ENCODE assay signal across 12 mouse cellular contexts in the genomic region with DNA sequence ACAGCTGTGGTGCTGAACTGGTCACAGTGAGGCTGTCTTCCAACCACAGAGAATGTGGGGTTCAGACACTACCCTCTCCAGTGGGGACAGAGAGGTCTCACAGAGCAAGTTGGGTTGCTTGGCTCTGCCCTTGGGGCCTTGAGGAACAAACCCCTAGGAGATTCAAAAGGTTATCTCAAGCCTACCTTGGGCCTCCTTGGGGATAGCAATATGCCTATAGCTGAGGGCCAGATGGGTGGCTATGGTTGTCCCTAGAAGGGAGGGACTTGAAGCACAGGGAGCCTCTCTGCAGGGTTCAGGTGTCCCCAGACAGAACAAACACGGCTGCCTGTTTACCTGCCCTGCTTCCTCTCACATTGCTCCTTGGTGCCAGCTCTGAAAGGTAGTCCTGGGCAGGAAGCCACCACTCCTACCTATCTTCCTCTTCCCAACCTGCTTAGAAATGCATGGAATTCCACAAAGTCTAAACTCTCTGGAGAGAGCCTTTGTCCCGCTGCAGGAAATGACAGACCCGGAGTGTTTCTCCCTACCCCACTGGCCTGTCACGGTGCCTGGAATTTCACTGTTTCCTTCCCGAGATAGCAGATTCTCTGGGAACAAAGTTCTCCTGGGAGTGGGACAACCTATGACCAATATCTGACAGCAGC. TPM values are rescaled to one million over a fixed set of nuclear protein-coding genes. Genes with fewer than 3 reads are reported as not detected.
DNase-seq lines count a peak whose midpoint lies in the region; ATAC-seq and TF ChIP-seq lines count a peak whose summit lies in the region.
"Had no signal": no experiment of that assay in that cellular context is flagged by ENCODE, and none has a peak within 500 bp of the region (broad histone marks: within the 10 kb centered on the region; RNA-seq: fewer than 3 reads in every experiment).

No protein-coding gene starts in this region.

- no peak overlapping the region for H3K4me2 ChIP-seq in lung, embryonic 14.5 days
- no peak overlapping the region for H3K4me2 ChIP-seq in stomach, embryonic 15.5 days

- peaks cover 73% of the 10 kb centered on the region for H3K36me3 ChIP-seq in lung, embryonic 14.5 days (ENCODE audit: insufficient read depth)
- H3K36me3 ChIP-seq in limb, embryonic 10.5 days: peaks cover 98% of the 10 kb centered on the region
- H3K36me3 ChIP-seq in stomach, embryonic 15.5 days: peaks cover 19% of the 10 kb centered on the region

- no peaks in the 10 kb centered on the region for H3K4me1 ChIP-seq in lung, embryonic 14.5 days (ENCODE audit: insufficient read depth)
- peaks cover 27% of the 10 kb centered on the region for H3K4me1 ChIP-seq in limb, embryonic 10.5 days
- H3K4me1 ChIP-seq in stomach, embryonic 15.5 days: 0 out of 2 replicates have a peak, but pooled peaks cover 4% of the 10 kb centered on the region

- peak; percentile 45 for DNase-seq in lung, embryonic 14.5 days
- no peak for DNase-seq in lung, postnatal 25 days (ENCODE audit: low spot score)
- peak; percentile 60 for DNase-seq in heart, postnatal 25 days (ENCODE audit: low spot score)
- no peak for DNase-seq in limb, embryonic 10.5 days (ENCODE audit: low spot score)
- DNase-seq in left cerebral cortex, adult 9 months (ENCODE audit: low spot score in 2 of 2): no peak
- no peak for DNase-seq in left cerebral cortex, postnatal 36 days (ENCODE audit: low spot score in 2 of 2)
- no peak for DNase-seq in thymus, postnatal 14 days

- ATAC-seq in lung, embryonic 14.5 days (ENCODE audit: insufficient read depth): no peak
- no peak for ATAC-seq in stomach, embryonic 15.5 days (ENCODE audit: insufficient read depth, low FRiP score, low read depth)
- ATAC-seq: activated CD4-positive, CD25-positive, alpha-beta regulatory T cell, adult 4 months had no signal

- no peaks in the 10 kb centered on the region for H3K9me3 ChIP-seq in lung, embryonic 14.5 days (ENCODE audit: low read depth, low read length)
- H3K9me3 ChIP-seq in limb, embryonic 10.5 days (replicated peaks): no peaks in the 10 kb centered on the region
- no peaks in the 10 kb centered on the region for H3K9me3 ChIP-seq in stomach, embryonic 15.5 days

- TF ChIP-seq CTCF in lung, embryonic 14.5 days (IDR thresholded peaks at IDR 0.05; ENCODE audit: low read depth): no peak

- no peak overlapping the region for H3K4me3 ChIP-seq in lung, embryonic 14.5 days (ENCODE audit: low read depth, low read length)
- H3K4me3 ChIP-seq in limb, embryonic 10.5 days: no peak overlapping the region
- no peak overlapping the region for H3K4me3 ChIP-seq in stomach, embryonic 15.5 days (replicated peaks)

- 26% methylated on average over 5 of the region's 5 CpGs for WGBS in lung, embryonic 14.5 days
- WGBS in limb, embryonic 10.5 days: 67% methylated on average over 5 of the region's 5 CpGs
- 30% methylated on average over 5 of the region's 5 CpGs for WGBS in stomach, embryonic 15.5 days

- no peaks in the 10 kb centered on the region for H3K27me3 ChIP-seq in lung, embryonic 14.5 days (ENCODE audit: insufficient read depth, low read length)
- H3K27me3 ChIP-seq in limb, embryonic 10.5 days (ENCODE audit: low read depth, poor library complexity, severe bottlenecking): no peaks in the 10 kb centered on the region
- no peaks in the 10 kb centered on the region for H3K27me3 ChIP-seq in stomach, embryonic 15.5 days (replicated peaks)

- H3K9ac ChIP-seq in lung, embryonic 14.5 days: no peak overlapping the region
- H3K9ac ChIP-seq in stomach, embryonic 15.5 days: no peak overlapping the region

- intact Hi-C loops in heart, postnatal 25 days (cut with DNase I): loop anchor here (1.0 to 2.0 kb wide), 2 partner anchors 13 to 44 kb away; partner anchors contain the start of gene Hspa12b
- intact Hi-C loops in left cerebral cortex, postnatal 36 days (cut with DNase I): loop anchor here (5.0 kb wide), 1 partner anchor 43 kb away; no protein-coding TSS in a partner anchor

- peak overlapping the region; percentile 61; the same call in 1 of the 2 replicates for H3K27ac ChIP-seq in lung, embryonic 14.5 days (ENCODE audit: low read depth)
- H3K27ac ChIP-seq in limb, embryonic 10.5 days: 0 out of 2 replicates have a peak overlapping the region, but pooled peaks have one; percentile 11
- H3K27ac ChIP-seq in stomach, embryonic 15.5 days: 0 out of 2 replicates have a peak overlapping the region, but pooled peaks have one; percentile 28

RNA-seq across cellular contexts. Expression of gene Gm11037, which starts 6.7 kb away (rescaled TPM):
- not detected in 2 replicates for polyA plus RNA-seq in lung, embryonic 14.5 days (2014; fragmentation: Nextera tagmentation; extraction: Ambion mirVana)
- total RNA-seq in heart, postnatal 25 days (2021): not detected
- not detected in 2 replicates for polyA plus RNA-seq in limb, embryonic 10.5 days (2016; fragmentation: Nextera tagmentation; extraction: Ambion mirVana)
- polyA plus RNA-seq in stomach, embryonic 15.5 days (2015; fragmentation: Nextera tagmentation; extraction: Ambion mirVana): not detected in 2 replicates
- not detected for total RNA-seq in left cerebral cortex, postnatal 36 days (2021)
- total RNA-seq: neutrophil, adult 5-6 weeks had no signal
- polyA plus RNA-seq: activated CD4-positive, CD25-positive, alpha-beta regulatory T cell, adult 4 months; cortical plate, adult 2 months; large intestine, adult 2 months had no signal

RNA-seq across cellular contexts. Expression of gene Hspa12b, which starts 12.9 kb away (rescaled TPM):
- 8.8 and 10.0 TPM in 2 replicates for polyA plus RNA-seq in lung, embryonic 14.5 days (2014; fragmentation: Nextera tagmentation; extraction: Ambion mirVana)
- total RNA-seq in heart, postnatal 25 days (2021): 10 to 100 TPM; 32.5 to 43.1 TPM
- 14.8 and 19.7 TPM in 2 replicates for polyA plus RNA-seq in limb, embryonic 10.5 days (2016; fragmentation: Nextera tagmentation; extraction: Ambion mirVana)
- 16.9 TPM in 2 replicates for polyA plus RNA-seq in stomach, embryonic 15.5 days (2015; fragmentation: Nextera tagmentation; extraction: Ambion mirVana)
- 10 to 100 TPM in 1 of 2 experiments, 1 to 10 TPM in 1; 7.2 to 11.9 TPM for total RNA-seq in left cerebral cortex, postnatal 36 days (2021)
- total RNA-seq: neutrophil, adult 5-6 weeks had no signal

RNA-seq across cellular contexts. Expression of gene 1700037H04Rik, which starts 19.9 kb away (rescaled TPM):
- polyA plus RNA-seq in lung, embryonic 14.5 days (2014; fragmentation: Nextera tagmentation; extraction: Ambion mirVana): 70.6 and 76.1 TPM in 2 replicates
- 10 to 100 TPM; 11.5 to 12.2 TPM for total RNA-seq in heart, postnatal 25 days (2021)
- 87.5 and 97.4 TPM in 2 replicates for polyA plus RNA-seq in limb, embryonic 10.5 days (2016; fragmentation: Nextera tagmentation; extraction: Ambion mirVana)
- 74.2 and 75.0 TPM in 2 replicates for polyA plus RNA-seq in stomach, embryonic 15.5 days (2015; fragmentation: Nextera tagmentation; extraction: Ambion mirVana)
- 10 to 100 TPM; 71.1 to 78.3 TPM for total RNA-seq in left cerebral cortex, postnatal 36 days (2021)

RNA-seq across cellular contexts. Expression of gene Cenpb, which starts 39.9 kb away (rescaled TPM):
- polyA plus RNA-seq in lung, embryonic 14.5 days (2014; fragmentation: Nextera tagmentation; extraction: Ambion mirVana): 9.3 and 9.7 TPM in 2 replicates
- 10 to 100 TPM; 76.6 to 80.9 TPM for total RNA-seq in heart, postnatal 25 days (2021)
- polyA plus RNA-seq in limb, embryonic 10.5 days (2016; fragmentation: Nextera tagmentation; extraction: Ambion mirVana): 7.7 and 8.9 TPM in 2 replicates
- polyA plus RNA-seq in stomach, embryonic 15.5 days (2015; fragmentation: Nextera tagmentation; extraction: Ambion mirVana): 15.4 and 16.4 TPM in 2 replicates
- total RNA-seq in left cerebral cortex, postnatal 36 days (2021): 10 to 100 TPM; 75.1 to 88.0 TPM

RNA-seq across cellular contexts. Expression of gene Cdc25b, which starts 46.7 kb away (rescaled TPM):
- polyA plus RNA-seq in lung, embryonic 14.5 days (2014; fragmentation: Nextera tagmentation; extraction: Ambion mirVana): 54.6 and 59.6 TPM in 2 replicates
- total RNA-seq in heart, postnatal 25 days (2021): 1 to 10 TPM; 6.1 to 8.1 TPM
- polyA plus RNA-seq in limb, embryonic 10.5 days (2016; fragmentation: Nextera tagmentation; extraction: Ambion mirVana): 40.8 and 47.4 TPM in 2 replicates
- polyA plus RNA-seq in stomach, embryonic 15.5 days (2015; fragmentation: Nextera tagmentation; extraction: Ambion mirVana): 57.6 and 62.6 TPM in 2 replicates
- total RNA-seq in left cerebral cortex, postnatal 36 days (2021): 10 to 100 TPM; 13.9 to 22.8 TPM

Comparison
In these comparisons a context has a peak if more than half of its experiments do, and no peak if none do; other contexts are left out.
1. DNase-seq: peak in lung, embryonic 14.5 days (single experiment) and heart, postnatal 25 days (single experiment); none in lung, postnatal 25 days (single experiment), limb, embryonic 10.5 days (single experiment), left cerebral cortex, adult 9 months (0 of 2), left cerebral cortex, postnatal 36 days (0 of 2) and thymus, postnatal 14 days (single experiment).
2. H3K27ac ChIP-seq: peak in every context shown above with its lines; median percentile 61 in lung, embryonic 14.5 days; 28 in stomach, embryonic 15.5 days; 11 in limb, embryonic 10.5 days.